Mouse (Mus musculus) large intestine, adult 2 months (tissue): ENCODE measurements around the gene Tmem184a. TPM values are rescaled to one million over a fixed set of nuclear protein-coding genes. Genes with fewer than 3 reads are reported as not detected.

ENCODE experiments used
- polyA plus RNA-seq: library from polyadenylated mRNA; depleted of rRNA; stranded (reverse); fragments of >200 nt; gene quantifications from 2 replicates; pipeline ENCODE4 v1.2.3, GENCODE M21; 2012; rRNA removed

Gene Tmem184a
- polyA plus RNA-seq, 1 experiment, result 92.0 TPM

Other genes with a start within 250 kb of the Tmem184a start
- gene Micall2, start 83.6 kb downstream of the Tmem184a start, polyA plus RNA-seq, result 11.7 and 13.2 TPM in 2 replicates
- gene Ints1, start 44.2 kb downstream of the Tmem184a start, polyA plus RNA-seq, result 46.5 and 53.1 TPM in 2 replicates
- 30.4 and 33.6 TPM in 2 replicates for gene Mafk, start 28.4 kb downstream of the Tmem184a start, polyA plus RNA-seq
- not detected in 2 replicates for gene Gm26938, start 6.5 kb upstream of the Tmem184a start, polyA plus RNA-seq
- gene Psmg3, start 7.0 kb upstream of the Tmem184a start, polyA plus RNA-seq, result 40.2 and 46.5 TPM in 2 replicates
- gene Elfn1, start 88.0 kb upstream of the Tmem184a start, polyA plus RNA-seq, result 0.06 and 0.15 TPM in 2 replicates